18 mouse cellular contexts compared by ENCODE assay signal in genomic region chr10:82805111-82805510, GRCm38 (mm10). TPM values are rescaled to one million over a fixed set of nuclear protein-coding genes. Genes with fewer than 3 reads are reported as not detected.
DNase-seq lines count a peak whose midpoint lies in the region; ATAC-seq and TF ChIP-seq lines count a peak whose summit lies in the region.
"Had no signal": no experiment of that assay in that cellular context is flagged by ENCODE, and none has a peak within 500 bp of the region (broad histone marks: within the 10 kb centered on the region; RNA-seq: fewer than 3 reads in every experiment).

No protein-coding gene starts in this region.

- H3K27me3 ChIP-seq in intestine, embryonic 16.5 days (replicated peaks; ENCODE audit: control insufficient read depth, insufficient read depth, low read length): no peaks in the 10 kb centered on the region
- H3K27me3 ChIP-seq in liver, postnatal 0 days (ENCODE audit: insufficient read depth, low read length): no peaks in the 10 kb centered on the region
- H3K27me3 ChIP-seq in limb, embryonic 10.5 days (ENCODE audit: low read depth, poor library complexity, severe bottlenecking): no peaks in the 10 kb centered on the region
- H3K27me3 ChIP-seq: midbrain, embryonic 15.5 days; Patski had no signal

- 54% methylated on average over 6 of the region's 6 CpGs for WGBS in intestine, embryonic 16.5 days
- WGBS in liver, postnatal 0 days (ENCODE audit: insufficient replicate concordance): 63% methylated on average over 6 of the region's 6 CpGs
- WGBS in limb, embryonic 10.5 days: 89% methylated on average over 6 of the region's 6 CpGs

- H3K4me3 ChIP-seq in intestine, embryonic 16.5 days (ENCODE audit: low read length): no peak overlapping the region
- no peak overlapping the region for H3K4me3 ChIP-seq in liver, postnatal 0 days (ENCODE audit: low read depth, low read length)
- no peak overlapping the region for H3K4me3 ChIP-seq in limb, embryonic 10.5 days
- H3K4me3 ChIP-seq: erythroblast, embryonic 14.5 days; midbrain, embryonic 15.5 days had no signal

- no peak for TF ChIP-seq EP300 in liver, postnatal 0 days (IDR thresholded peaks at IDR 0.05; ENCODE audit: low read depth)

- peak; percentile 78 for ATAC-seq in intestine, embryonic 16.5 days
- peak; percentile 49 for ATAC-seq in liver, postnatal 0 days
- no peak for ATAC-seq in cerebellum, adult (ENCODE audit: insufficient number of reproducible peaks, low FRiP score, low TSS enrichment)
- ATAC-seq: activated CD4-positive, CD25-positive, alpha-beta regulatory T cell, adult 4 months; forebrain, embryonic 14.5 days; lung, postnatal 0 days; midbrain, embryonic 15.5 days; Patski had no signal

- H3K27ac ChIP-seq in intestine, embryonic 16.5 days (ENCODE audit: low read length): peak overlapping the region; percentile 67
- H3K27ac ChIP-seq in liver, postnatal 0 days (ENCODE audit: low read depth): no peak overlapping the region; the same call in 1 of the 2 replicates
- no peak overlapping the region for H3K27ac ChIP-seq in limb, embryonic 10.5 days
- H3K27ac ChIP-seq: midbrain, embryonic 15.5 days had no signal

- DNase-seq in kidney, adult 8-10 months: peak; percentile 70 to 89
- peak; percentile 68 to 85 for DNase-seq in kidney, postnatal 25 days
- DNase-seq in liver, postnatal 0 days: peak; percentile 34
- DNase-seq in layer of hippocampus, adult 11-12 months (ENCODE audit: low spot score): no peak
- no peak for DNase-seq in limb, embryonic 10.5 days (ENCODE audit: low spot score)
- DNase-seq: adrenal gland, postnatal 14 days; cerebellum, adult 8-10 months; heart, postnatal 4 days; layer of hippocampus, adult 9-11 months; right cerebral cortex, postnatal 14 days had no signal

- H3K4me1 ChIP-seq in intestine, embryonic 16.5 days (ENCODE audit: control insufficient read depth, insufficient read depth, low read length): peaks cover 7% of the 10 kb centered on the region
- H3K4me1 ChIP-seq in liver, postnatal 0 days (ENCODE audit: insufficient read depth): peaks cover 7% of the 10 kb centered on the region; the same call in 1 of the 2 replicates
- no peaks in the 10 kb centered on the region for H3K4me1 ChIP-seq in limb, embryonic 10.5 days

- no peak overlapping the region for H3K9ac ChIP-seq in intestine, embryonic 16.5 days (ENCODE audit: low read depth, low read length)
- no peak overlapping the region for H3K9ac ChIP-seq in liver, postnatal 0 days (replicated peaks)
- H3K9ac ChIP-seq: midbrain, embryonic 15.5 days had no signal

- TF ChIP-seq CTCF in liver, postnatal 0 days (IDR thresholded peaks at IDR 0.05; ENCODE audit: low read depth): no peak

- no peak overlapping the region for H3K4me2 ChIP-seq in intestine, embryonic 16.5 days (ENCODE audit: low read depth, low read length)
- H3K4me2 ChIP-seq in liver, postnatal 0 days (ENCODE audit: low read depth, low read length): no peak overlapping the region
- H3K4me2 ChIP-seq: midbrain, embryonic 15.5 days had no signal

- H3K36me3 ChIP-seq in intestine, embryonic 16.5 days (ENCODE audit: control insufficient read depth, insufficient read depth, low read length): no peaks in the 10 kb centered on the region
- H3K36me3 ChIP-seq in liver, postnatal 0 days (replicated peaks; ENCODE audit: insufficient read depth, low read length): no peaks in the 10 kb centered on the region
- no peaks in the 10 kb centered on the region for H3K36me3 ChIP-seq in limb, embryonic 10.5 days
- H3K36me3 ChIP-seq: midbrain, embryonic 15.5 days had no signal

- H3K9me3 ChIP-seq in intestine, embryonic 16.5 days (ENCODE audit: control insufficient read depth, low read length): no peaks in the 10 kb centered on the region
- no peaks in the 10 kb centered on the region for H3K9me3 ChIP-seq in liver, postnatal 0 days (ENCODE audit: low read length)
- no peaks in the 10 kb centered on the region for H3K9me3 ChIP-seq in limb, embryonic 10.5 days (replicated peaks)
- H3K9me3 ChIP-seq: midbrain, embryonic 15.5 days had no signal

RNA-seq across cellular contexts. Expression of gene Txnrd1, which starts 28.6 kb away (rescaled TPM):
- polyA plus RNA-seq in intestine, embryonic 16.5 days (2015; fragmentation: Nextera tagmentation; extraction: Ambion mirVana): 107 and 108 TPM in 2 replicates
- 26.7 and 28.1 TPM in 2 replicates for polyA plus RNA-seq in liver, postnatal 0 days (2015; fragmentation: Nextera tagmentation; extraction: Ambion mirVana)
- 168 and 183 TPM in 2 replicates for polyA plus RNA-seq in limb, embryonic 10.5 days (2016; fragmentation: Nextera tagmentation; extraction: Ambion mirVana)

RNA-seq across cellular contexts. Expression of gene Nfyb, which starts 41.2 kb away (rescaled TPM):
- 31.4 and 34.7 TPM in 2 replicates for polyA plus RNA-seq in intestine, embryonic 16.5 days (2015; fragmentation: Nextera tagmentation; extraction: Ambion mirVana)
- 26.6 and 30.1 TPM in 2 replicates for polyA plus RNA-seq in liver, postnatal 0 days (2015; fragmentation: Nextera tagmentation; extraction: Ambion mirVana)
- polyA plus RNA-seq in limb, embryonic 10.5 days (2016; fragmentation: Nextera tagmentation; extraction: Ambion mirVana): 56.8 and 64.1 TPM in 2 replicates

Comparison
In these comparisons a context has a peak if more than half of its experiments do, and no peak if none do; other contexts are left out.
1. DNase-seq: peak in kidney, adult 8-10 months (2 of 2), kidney, postnatal 25 days (2 of 2) and liver, postnatal 0 days (single experiment); none in layer of hippocampus, adult 11-12 months (single experiment) and limb, embryonic 10.5 days (single experiment).